Mouse (Mus musculus) ES-Bruce4 (cell line): ENCODE measurements around the gene Krt33b.

Experiments
- CTCF ChIP-seq: IDR thresholded peaks from one replicate; pipeline ENCODE4 v1.8.1; 2011; ENCODE audit warnings: low read depth, low read length
- EP300 ChIP-seq: IDR thresholded peaks from 2 replicates; pipeline ENCODE4 v1.6.1; 2011; ENCODE audit warnings: low read depth, low read length; ENCODE audit not compliant: insufficient read depth

DNA sequence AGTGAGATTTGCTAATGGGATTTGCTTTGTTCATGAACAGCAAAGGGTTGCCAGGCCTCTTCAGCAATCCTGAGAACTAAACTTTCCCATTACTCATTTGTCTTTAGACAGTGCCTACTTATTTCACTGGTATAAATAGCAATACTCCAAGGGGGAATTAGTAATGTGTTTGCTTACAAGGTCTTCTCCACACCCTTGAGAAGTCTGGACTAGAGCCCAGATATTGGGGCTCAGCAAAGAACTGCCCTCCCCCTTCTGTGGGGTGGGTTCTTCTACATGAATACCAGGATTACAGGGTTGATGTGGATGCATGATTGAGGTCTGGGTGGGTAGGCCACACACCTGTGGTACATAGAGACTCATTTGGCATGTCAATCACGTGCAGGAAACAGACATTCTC is 44.2 kb upstream of the Krt33b start:
- TF ChIP-seq EP300 (no peak), CTCF (no peak)
